Mouse (Mus musculus) limb, embryonic 14.5 days (tissue): ENCODE results near the gene Hist1h3d. TPM values are rescaled to one million over a fixed set of nuclear protein-coding genes. Genes with fewer than 3 reads are reported as not detected.
"Not testable (repeated sequence)": the region's sequence is repeated elsewhere in the genome, so short reads cannot be mapped to it uniquely, and the experiment has no call there.

Experiments
- ATAC-seq: fragments of 200-750 bp; cut with Nextera tagmentation; 2 replicates; pipeline ENCODE4 v1.8.0; 2017; ENCODE audit warnings: low read depth, moderate number of reproducible peaks, moderate TSS enrichment; ENCODE audit not compliant: low FRiP score
- DNase-seq: peaks from one replicate; pipeline ENCODE4 v3.0.0-alpha.2; 2015; ENCODE audit warnings: low spot score
- H3K27ac ChIP-seq: fragments of 300-500 bp; sonication (generic); replicated peaks from 2 replicates; pipeline ENCODE4 v1.5.1; 2014; ENCODE audit warnings: low read depth, mild to moderate bottlenecking, low read length, moderate library complexity, mixed read lengths
- H3K27me3 ChIP-seq: fragments of 300-500 bp; sonication (generic); 2 replicates; pipeline ENCODE4 v1.6.1; 2014; ENCODE audit warnings: low read length, mixed read lengths; ENCODE audit not compliant: control insufficient read depth, insufficient read depth
- H3K36me3 ChIP-seq: fragments of 300-500 bp; sonication (generic); 2 replicates; pipeline ENCODE4 v1.6.1; 2014; ENCODE audit warnings: mild to moderate bottlenecking, low read length, moderate library complexity, mixed read lengths; ENCODE audit not compliant: control insufficient read depth, insufficient read depth
- H3K4me1 ChIP-seq: fragments of 300-500 bp; sonication (generic); 2 replicates; pipeline ENCODE4 v1.6.1; 2014; ENCODE audit warnings: antibody characterized with exemption, low read length, mixed read lengths; ENCODE audit not compliant: control insufficient read depth, insufficient read depth
- H3K4me2 ChIP-seq: fragments of 300-500 bp; sonication (generic); replicated peaks from 2 replicates; pipeline ENCODE4 v1.6.1; 2014; ENCODE audit warnings: low read depth, mild to moderate bottlenecking, low read length, moderate library complexity; ENCODE audit not compliant: severe bottlenecking
- H3K4me3 ChIP-seq: fragments of 300-500 bp; sonication (generic); replicated peaks from 2 replicates; pipeline ENCODE4 v1.5.1; 2014; ENCODE audit warnings: low read length
- H3K9ac ChIP-seq: fragments of 300-500 bp; sonication (generic); 2 replicates; pipeline ENCODE4 v1.6.1; 2014; ENCODE audit warnings: mild to moderate bottlenecking, low read depth, low read length, moderate library complexity; ENCODE audit not compliant: severe bottlenecking
- H3K9me3 ChIP-seq: fragments of 300-500 bp; sonication (generic); 2 replicates; pipeline ENCODE4 v1.6.1; 2016; ENCODE audit warnings: low read length; ENCODE audit not compliant: control insufficient read depth
- POLR2A ChIP-seq: fragments of 200-500 bp; IDR thresholded peaks from 2 replicates; pipeline ENCODE4 v1.8.0; 2012; ENCODE audit warnings: inconsistent platforms, mild to moderate bottlenecking, moderate library complexity, borderline replicate concordance; ENCODE audit not compliant: insufficient read depth, insufficient read length; ENCODE audit errors: extremely low read depth
- WGBS: fragments of 180-500 bp; shearing (Covaris S2); extraction: QIAGEN DNeasy Blood & Tissue Kit; methylation state at CpG from one replicate; pipeline ENCODE4 v1.1.7; 2014; 5-methylcytosine and 5-hydroxymethylcytosine counted together
- polyA plus RNA-seq, 2 experiments: library from polyadenylated mRNA; depleted of rRNA in 1 of 2; stranded (reverse) in 1 of 2; unstranded in 1 of 2; fragments of >200 nt; fragmentation: Nextera tagmentation in 1 of 2; extraction: Ambion mirVana in 1 of 2; gene quantifications; 2 replicates each; pipeline versions ENCODE4 v1.2.1 to v1.2.3; 2012 to 2014

Gene Hist1h3d
- polyA plus RNA-seq, 2 experiments, result 6.8 to 30.0 TPM

DNA sequence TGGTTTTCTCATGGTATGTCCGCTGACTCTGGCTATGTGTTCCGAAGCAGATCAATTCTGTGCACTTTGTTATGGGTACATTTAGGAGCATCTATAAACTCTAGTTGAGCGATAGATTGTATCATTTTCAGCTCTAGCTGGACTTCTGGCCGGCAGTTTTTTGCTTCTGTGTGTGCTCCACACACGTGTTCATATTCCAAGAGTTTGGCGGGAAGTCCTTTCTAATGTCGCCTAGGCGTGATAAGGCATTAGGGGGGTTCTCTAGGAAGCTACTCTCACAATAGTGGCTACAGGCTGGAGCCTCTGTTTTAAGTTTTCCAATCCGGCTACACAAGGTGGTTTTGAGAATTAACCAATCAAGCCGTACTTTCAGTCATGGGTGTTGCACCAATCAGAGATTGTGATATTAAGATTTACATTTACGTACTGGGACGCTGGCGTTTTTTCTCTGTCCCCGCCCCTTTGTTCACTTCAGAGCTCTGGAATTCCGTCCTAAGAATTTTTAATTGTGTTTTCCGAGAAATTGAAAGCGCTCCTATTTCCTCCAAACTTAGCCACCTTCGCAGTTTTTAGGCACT lies 19.6 kb upstream of the Hist1h3d start:
- Histone ChIP-seq H3K36me3 (no peaks in the 10 kb centered on the region), H3K4me1 (peaks cover 18% of the 10 kb centered on the region), H3K9ac (peak overlapping the region; percentile 73), H3K9me3 (no peaks in the 10 kb centered on the region), H3K27me3 (no peaks in the 10 kb centered on the region), H3K4me2 (peak overlapping the region; percentile 94), H3K4me3 (peak overlapping the region; percentile 51), H3K27ac (peak overlapping the region; percentile 97)
- peak; percentile 75 for ATAC-seq
- 0% methylated on average over 18 of the region's 18 CpGs for WGBS
- peak; percentile 94; the same call in 1 of the 2 replicates for TF ChIP-seq POLR2A
- peak; percentile 98 for DNase-seq

DNA sequence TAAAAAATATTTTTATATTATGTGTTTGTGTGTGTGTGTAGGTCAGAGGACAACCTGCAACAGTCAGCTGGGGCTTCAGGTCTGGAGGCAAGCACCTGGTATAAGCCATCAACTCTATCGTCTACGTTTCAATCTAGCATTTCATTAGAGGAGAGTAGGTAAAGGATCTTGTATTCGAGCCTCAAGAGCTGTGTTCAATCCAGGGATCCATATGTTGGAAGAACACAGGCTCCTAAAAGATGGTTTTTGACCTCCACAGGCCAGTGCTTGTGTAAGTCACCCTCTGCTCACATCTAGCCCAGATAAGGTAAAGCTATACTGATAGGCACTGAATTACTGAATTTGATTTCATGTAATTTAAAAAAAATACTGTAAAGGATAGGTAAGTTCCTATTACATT lies 18.7 kb upstream of the Hist1h3d start:
- H3K4me3 ChIP-seq, result no peak overlapping the region
- peak overlapping the region; percentile 59; the same call in 1 of the 2 replicates for H3K27ac ChIP-seq
- no peak for TF ChIP-seq POLR2A
- WGBS, result 65% methylated on average over 3 of the region's 3 CpGs
- H3K9ac ChIP-seq, result no peak overlapping the region
- H3K36me3 ChIP-seq, result no peaks in the 10 kb centered on the region
- no peaks in the 10 kb centered on the region for H3K9me3 ChIP-seq
- ATAC-seq, result no peak
- H3K4me2 ChIP-seq, result peak overlapping the region; percentile 94; the same call in 1 of the 2 replicates
- H3K4me1 ChIP-seq, result peaks cover 17% of the 10 kb centered on the region
- no peaks in the 10 kb centered on the region for H3K27me3 ChIP-seq
- no peak for DNase-seq

DNA sequence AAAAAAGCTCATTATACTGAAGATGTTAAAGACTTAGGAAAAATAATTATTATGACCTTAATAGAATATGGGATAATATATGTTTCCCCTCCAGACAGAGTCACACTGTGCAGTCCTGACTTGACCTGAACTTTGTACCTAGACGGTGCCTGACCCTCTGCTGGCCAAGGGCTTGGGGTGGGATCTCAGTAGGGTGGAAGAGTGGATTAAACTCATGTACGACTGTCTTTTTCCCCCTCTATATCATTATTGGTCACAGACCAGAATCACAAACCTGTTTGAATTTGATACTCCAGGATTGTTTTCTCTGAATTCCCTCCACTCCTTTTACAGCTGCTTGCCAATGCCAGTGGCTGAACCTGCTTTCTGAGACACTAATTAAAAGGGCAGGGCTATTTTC lies 14.9 kb upstream of the Hist1h3d start:
- WGBS, result 31% methylated on average over 2 of the region's 2 CpGs
- H3K4me2 ChIP-seq, H3K4me1 ChIP-seq, DNase-seq, H3K9ac ChIP-seq, H3K36me3 ChIP-seq, H3K4me3 ChIP-seq, H3K9me3 ChIP-seq, H3K27me3 ChIP-seq, ATAC-seq: not testable (repeated sequence)
- H3K27ac ChIP-seq, result peak overlapping the region; percentile 26; the same call in 1 of the 2 replicates

DNA sequence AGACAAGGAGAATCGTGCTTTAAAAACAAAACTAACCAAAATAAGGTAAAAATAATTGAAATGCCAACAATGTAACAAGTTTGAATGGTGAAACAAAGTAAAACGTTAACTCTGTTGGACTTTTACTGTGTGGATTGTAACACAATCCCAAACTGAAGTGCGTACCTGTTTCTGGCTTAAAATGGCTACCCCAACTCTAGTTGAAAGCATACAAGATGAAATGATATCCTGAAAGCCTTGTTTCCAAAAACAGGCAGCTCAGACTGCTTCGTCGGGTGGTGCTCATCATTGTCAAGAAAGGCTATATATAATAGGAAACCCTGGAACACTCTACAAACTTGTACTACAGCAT lies 14.1 kb upstream of the Hist1h3d start:
- not testable (repeated sequence) for DNase-seq
- peak overlapping the region; percentile 51; the same call in 1 of the 2 replicates for H3K9ac ChIP-seq

DNA sequence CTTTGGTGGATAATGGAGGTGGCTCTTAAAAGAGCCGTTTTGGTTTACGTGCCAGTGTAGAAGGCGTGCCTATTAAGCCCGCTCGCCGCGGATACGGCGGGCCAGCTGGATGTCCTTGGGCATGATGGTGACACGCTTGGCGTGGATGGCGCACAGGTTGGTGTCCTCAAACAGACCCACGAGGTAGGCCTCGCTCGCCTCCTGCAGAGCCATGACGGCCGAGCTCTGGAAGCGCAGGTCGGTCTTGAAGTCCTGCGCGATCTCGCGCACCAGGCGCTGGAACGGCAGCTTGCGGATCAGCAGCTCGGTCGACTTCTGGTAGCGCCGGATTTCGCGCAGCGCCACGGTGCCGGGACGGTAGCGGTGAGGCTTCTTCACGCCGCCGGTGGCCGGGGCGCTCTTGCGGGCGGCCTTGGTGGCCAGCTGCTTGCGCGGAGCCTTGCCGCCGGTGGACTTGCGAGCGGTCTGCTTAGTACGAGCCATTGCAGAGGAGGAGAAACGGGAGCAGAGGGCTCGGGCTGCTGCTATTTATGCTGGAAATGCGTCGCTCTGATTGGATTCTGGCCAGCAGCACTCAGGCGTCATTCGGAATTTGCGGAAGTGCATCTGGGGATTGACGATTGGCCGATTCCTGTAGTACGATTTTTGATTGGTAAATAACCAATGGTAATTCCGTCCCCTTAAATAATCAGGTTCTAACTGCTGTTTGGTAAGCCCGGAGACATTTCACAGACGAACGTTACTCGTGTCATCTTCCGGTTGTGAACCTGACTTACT lies 13.5 kb upstream of the Hist1h3d start, which contains the start of gene Hist1h3e:
Hist1h3e (minus strand) TSS at position 487 of the 777 bp plus-strand sequence.
- not testable (repeated sequence) for H3K4me1 ChIP-seq, H3K9me3 ChIP-seq, H3K36me3 ChIP-seq, H3K27me3 ChIP-seq
- TF ChIP-seq POLR2A, result peak; percentile 99; the same call in 1 of the 2 replicates
- WGBS, result 0% methylated on average over 39 of the region's 67 CpGs
- ATAC-seq (peak; percentile 91), DNase-seq (peak; percentile 98)
- Histone ChIP-seq H3K4me2 (peak within 1 kb of the TSS; percentile 64), H3K9ac (peak within 1 kb of the TSS; percentile 51), H3K4me3 (peak within 1 kb of the TSS; percentile 39), H3K27ac (peak within 1 kb of the TSS; percentile 98)

More for the DNA sequence above, 14.1 kb upstream of the Hist1h3d start:
- H3K4me3 ChIP-seq, result peak overlapping the region; percentile 39
- not testable (repeated sequence) for H3K36me3 ChIP-seq, ATAC-seq, H3K4me1 ChIP-seq, H3K27me3 ChIP-seq, H3K9me3 ChIP-seq
- H3K27ac ChIP-seq, result peak overlapping the region; percentile 98; the same call in 1 of the 2 replicates
- 0% methylated on average over 2 of the region's 5 CpGs for WGBS
- peak overlapping the region; percentile 64 for H3K4me2 ChIP-seq
